Mouse (Mus musculus) A20 (cell line): ENCODE measurements at regions not wholly inside any gene's neighbourhood (a gene's known extent, or its start where the extent isn't known, plus 50 kb on each side); places are given as distances from the start of the nearest gene placed in this dataset.

Source experiments
- DNase-seq: peaks from one replicate; pipeline ENCODE4 v3.0.0-alpha.2; 2011; ENCODE audit warnings: low read depth, low spot score

GRCm38 (mm10) chr5:101000436-101000835 is 154.9 kb downstream of the Gpat3 start:
- no peak for DNase-seq

- no peak for DNase-seq
Measured at GRCm38 (mm10) chr5:100992365-100992764, 146.9 kb downstream of the Gpat3 start.

- DNase-seq, result peak; percentile 52
Measured at GRCm38 (mm10) chr5:100991626-100992025, 146.1 kb downstream of the Gpat3 start.

GRCm38 (mm10) chr5:100982573-100982936 is 137.0 kb downstream of the Gpat3 start:
- DNase-seq, result no peak

- no peak for DNase-seq
Measured at GRCm38 (mm10) chr5:100981849-100982572, 136.5 kb downstream of the Gpat3 start.

GRCm38 (mm10) chr5:100976736-100977135 is 131.2 kb downstream of the Gpat3 start:
- no peak for DNase-seq

GRCm38 (mm10) chr5:100951210-100951609 is 105.7 kb downstream of the Gpat3 start:
- peak; percentile 68 for DNase-seq
